Mouse (Mus musculus): ENCODE measurements at regions not wholly inside any gene's neighbourhood (a gene's known extent, or its start where the extent isn't known, plus 50 kb on each side); places are given as distances from the start of the nearest gene placed in this dataset.
"Not testable (repeated sequence)": the region's sequence is repeated elsewhere in the genome, so short reads cannot be mapped to it uniquely, and the experiment has no call there.

DNA sequence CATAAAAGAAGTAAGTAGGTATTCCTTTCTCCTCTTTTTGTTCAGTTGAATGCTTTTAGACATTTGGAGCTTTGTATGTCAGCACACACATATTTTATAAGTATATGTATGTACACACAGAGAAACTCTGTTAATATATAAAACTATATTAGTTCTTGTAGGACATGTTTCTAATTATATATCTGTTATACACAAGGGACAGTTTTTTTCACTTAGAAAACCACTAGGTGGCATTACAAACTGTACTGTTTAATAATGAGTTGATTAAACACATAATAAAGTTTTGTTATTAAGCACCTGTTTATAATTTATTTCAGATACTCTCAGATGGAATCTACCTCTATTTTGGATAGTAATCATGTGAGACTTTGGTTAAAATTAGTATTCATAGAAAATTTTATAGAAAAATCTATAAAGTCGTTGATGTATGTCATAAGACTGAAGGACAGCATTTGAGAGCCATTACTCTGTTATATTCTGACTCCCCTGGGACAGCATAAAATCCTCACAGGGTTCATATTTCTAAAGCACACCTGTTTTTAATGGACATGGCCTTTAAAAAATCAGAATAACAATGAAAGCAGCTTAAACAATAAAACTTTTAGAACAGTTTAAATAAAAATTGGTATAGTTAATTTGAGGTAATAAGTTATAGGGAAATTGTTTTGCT lies 158.4 kb upstream of the Gm21293 start:
- Histone ChIP-seq H3K27me3 (replicated peaks; ENCODE audit: low read depth, poor library complexity, severe bottlenecking) (no peaks in the 10 kb centered on the region), H3K36me3 (replicated peaks) (no peaks in the 10 kb centered on the region), H3K27ac (replicated peaks) (no peak overlapping the region), H3K4me1 (peaks cover 5% of the 10 kb centered on the region; the same call in 1 of the 2 replicates), H3K4me3 (no peak overlapping the region), H3K9me3 (no peaks in the 10 kb centered on the region)
- WGBS: 44% methylated on average over 1 of the region's 1 CpGs
- no peak for DNase-seq (ENCODE audit: low spot score)

- H3K4me3 ChIP-seq: no peak overlapping the region
- H3K27me3 ChIP-seq (replicated peaks; ENCODE audit: low read depth, poor library complexity, severe bottlenecking): no peaks in the 10 kb centered on the region
- no peaks in the 10 kb centered on the region for H3K4me1 ChIP-seq
- DNase-seq (ENCODE audit: low spot score): no peak
- no peaks in the 10 kb centered on the region for H3K36me3 ChIP-seq (replicated peaks)
- no peak overlapping the region for H3K27ac ChIP-seq (replicated peaks)
- no peaks in the 10 kb centered on the region for H3K9me3 ChIP-seq
These were observed 123.2 kb upstream of the Gm21293 start for GRCm38 (mm10) chr10:104019540-104019939.

DNA sequence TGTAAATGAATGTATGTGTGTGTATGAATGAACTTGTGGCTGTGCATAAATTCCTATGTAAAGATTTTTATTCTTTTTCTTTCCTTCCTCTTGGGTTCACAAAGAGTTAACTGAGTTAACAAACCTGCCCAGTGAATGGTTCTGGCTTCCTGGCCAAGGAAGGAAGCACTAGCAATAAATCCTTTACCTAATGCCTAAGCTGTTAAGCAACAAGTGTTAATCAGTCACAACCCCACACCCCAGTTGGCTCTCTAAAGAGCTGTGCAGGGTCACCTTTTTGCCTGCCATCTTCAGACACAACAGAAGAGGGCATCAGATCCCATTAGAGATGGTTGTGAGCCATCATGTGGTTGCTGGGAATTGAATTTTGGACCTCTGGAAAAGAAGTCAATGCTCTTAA lies 121.2 kb upstream of the Gm21293 start:
- H3K27me3 ChIP-seq (replicated peaks; ENCODE audit: low read depth, poor library complexity, severe bottlenecking): no peaks in the 10 kb centered on the region
- H3K4me1 ChIP-seq: no peaks in the 10 kb centered on the region
- no peaks in the 10 kb centered on the region for H3K9me3 ChIP-seq
- no peaks in the 10 kb centered on the region for H3K36me3 ChIP-seq (replicated peaks)
- H3K27ac ChIP-seq (replicated peaks): no peak overlapping the region
- no peak for DNase-seq (ENCODE audit: low spot score)
- H3K4me3 ChIP-seq: no peak overlapping the region

GRCm38 (mm10) chr10:104028162-104028561 lies 114.6 kb upstream of the Gm21293 start:
- H3K27ac ChIP-seq (replicated peaks): no peak overlapping the region
- WGBS: 60% methylated on average over 1 of the region's 1 CpGs

DNA sequence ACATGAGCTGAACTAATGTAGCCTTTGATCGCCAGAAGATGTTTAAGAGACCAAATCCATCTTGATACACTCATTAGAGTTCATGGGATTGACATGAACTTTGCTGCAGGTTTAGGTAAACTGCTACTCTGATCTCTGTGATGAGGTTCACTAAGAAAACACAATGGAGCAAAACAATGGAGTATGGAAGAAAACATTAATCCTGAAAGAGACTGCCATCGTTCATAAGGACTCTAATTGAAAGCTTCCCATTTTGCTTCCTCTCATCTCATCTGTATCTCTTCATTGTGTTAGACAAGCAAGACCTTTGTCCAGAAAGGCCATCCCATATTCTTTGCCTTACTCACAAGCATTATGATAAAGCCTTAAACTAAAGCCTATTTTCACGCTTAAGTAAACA lies 110.0 kb upstream of the Gm21293 start:
- WGBS: 75% methylated on average over 3 of the region's 3 CpGs
- H3K27me3 ChIP-seq (replicated peaks; ENCODE audit: low read depth, poor library complexity, severe bottlenecking): no peaks in the 10 kb centered on the region
- H3K36me3 ChIP-seq (replicated peaks): no peaks in the 10 kb centered on the region

More at GRCm38 (mm10) chr10:104028162-104028561, 114.6 kb upstream of the Gm21293 start:
- H3K9me3 ChIP-seq: no peaks in the 10 kb centered on the region
- no peak overlapping the region for H3K4me3 ChIP-seq
- no peaks in the 10 kb centered on the region for H3K4me1 ChIP-seq
- DNase-seq (ENCODE audit: low spot score): no peak
- no peaks in the 10 kb centered on the region for H3K27me3 ChIP-seq (replicated peaks; ENCODE audit: low read depth, poor library complexity, severe bottlenecking)
- no peaks in the 10 kb centered on the region for H3K36me3 ChIP-seq (replicated peaks)

DNA sequence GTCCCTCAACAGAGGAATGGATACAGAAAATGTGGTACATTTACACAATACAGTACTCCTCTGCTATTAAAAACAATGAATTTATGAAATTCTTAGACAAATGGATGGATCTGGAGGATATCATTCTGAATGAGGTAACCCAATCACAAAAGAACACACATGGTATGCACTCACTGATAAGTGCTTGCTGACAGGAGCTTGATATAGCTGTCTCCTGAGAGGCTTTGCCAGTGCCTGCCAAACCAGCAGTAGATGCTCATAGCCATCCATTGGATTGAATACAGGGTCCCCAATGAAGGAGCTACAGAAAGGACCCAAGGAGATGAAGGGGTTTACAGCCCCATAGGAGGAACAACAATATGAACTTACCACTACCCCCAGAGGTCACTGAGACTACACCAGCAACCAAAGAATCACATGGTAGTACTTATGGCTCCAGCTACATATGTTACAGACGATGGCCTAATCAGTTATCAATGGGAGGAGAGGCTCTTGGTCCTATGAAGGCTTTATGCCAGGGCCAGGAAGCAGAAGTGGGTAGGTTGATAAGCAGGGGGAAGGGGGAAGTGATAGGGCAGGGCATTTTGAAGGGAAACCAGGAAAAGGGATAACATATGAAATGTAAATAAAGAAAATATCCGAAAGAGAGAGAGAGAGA lies 100.9 kb upstream of the Gm21293 start:
- not testable (repeated sequence) for H3K36me3 ChIP-seq (replicated peaks); H3K4me3 ChIP-seq; H3K4me1 ChIP-seq; DNase-seq (ENCODE audit: low spot score); H3K27me3 ChIP-seq (replicated peaks; ENCODE audit: low read depth, poor library complexity, severe bottlenecking); H3K9me3 ChIP-seq; H3K27ac ChIP-seq (replicated peaks)
- 84% methylated on average over 2 of the region's 2 CpGs for WGBS

More for the DNA sequence above, 110.0 kb upstream of the Gm21293 start:
- Histone ChIP-seq H3K4me1 (no peaks in the 10 kb centered on the region), H3K9me3 (no peaks in the 10 kb centered on the region), H3K27ac (replicated peaks) (no peak overlapping the region), H3K4me3 (no peak overlapping the region)
- DNase-seq (ENCODE audit: low spot score): no peak

GRCm38 (mm10) chr10:104042387-104042775 lies 100.4 kb upstream of the Gm21293 start:
- WGBS: 81% methylated on average over 1 of the region's 1 CpGs
- no peak for DNase-seq (ENCODE audit: low spot score)
- no peaks in the 10 kb centered on the region for H3K9me3 ChIP-seq

DNA sequence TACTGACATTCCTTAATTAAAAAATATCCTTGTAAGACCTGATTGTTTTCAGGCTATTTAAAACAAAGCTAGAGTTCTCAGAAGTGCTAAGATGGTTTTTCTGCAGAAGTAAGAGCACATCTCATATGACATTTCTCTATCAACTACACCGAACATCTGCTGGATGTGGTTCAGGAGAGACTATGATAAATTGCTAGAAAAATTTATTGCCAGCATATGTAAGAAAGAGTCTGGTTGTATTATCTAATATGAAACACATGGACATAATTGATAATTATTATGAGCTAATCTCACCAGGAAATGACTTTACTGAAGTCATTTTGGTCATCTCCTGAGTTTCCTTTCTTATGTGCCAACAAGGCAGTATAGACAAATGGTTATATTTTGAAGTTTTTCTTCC lies 99.2 kb upstream of the Gm21293 start:
- no peak overlapping the region for H3K4me3 ChIP-seq
- no peaks in the 10 kb centered on the region for H3K9me3 ChIP-seq
- no peak for DNase-seq (ENCODE audit: low spot score)
- no peaks in the 10 kb centered on the region for H3K27me3 ChIP-seq (replicated peaks; ENCODE audit: low read depth, poor library complexity, severe bottlenecking)
- H3K36me3 ChIP-seq (replicated peaks): no peaks in the 10 kb centered on the region
- WGBS: 77% methylated on average over 1 of the region's 1 CpGs
- no peak overlapping the region for H3K27ac ChIP-seq (replicated peaks)
- no peaks in the 10 kb centered on the region for H3K4me1 ChIP-seq

More at GRCm38 (mm10) chr10:104042387-104042775, 100.4 kb upstream of the Gm21293 start:
- Histone ChIP-seq H3K27ac (replicated peaks) (no peak overlapping the region), H3K4me3 (no peak overlapping the region), H3K27me3 (replicated peaks; ENCODE audit: low read depth, poor library complexity, severe bottlenecking) (no peaks in the 10 kb centered on the region), H3K4me1 (no peaks in the 10 kb centered on the region), H3K36me3 (replicated peaks) (no peaks in the 10 kb centered on the region)

All from embryonic facial prominence, embryonic 10.5 days (tissue).